Mouse (Mus musculus) CH12.LX (cell line): ENCODE measurements at regions not wholly inside any gene's neighbourhood (a gene's known extent, or its start where the extent isn't known, plus 50 kb on each side); places are given as distances from the start of the nearest gene placed in this dataset.

Source experiments
- DNase-seq: peaks from one replicate; pipeline ENCODE4 v3.0.0-alpha.2; 2013; ENCODE audit errors: extremely low read depth
- H3K27ac ChIP-seq: 2 replicates; pipeline ENCODE4 v1.5.1; 2012; ENCODE audit warnings: low read depth, mild to moderate bottlenecking, control low read depth, moderate library complexity; ENCODE audit not compliant: insufficient read depth
- H3K27me3 ChIP-seq: replicated peaks from 2 replicates; pipeline ENCODE3; 2012; ENCODE audit warnings: inconsistent platforms
- H3K36me3 ChIP-seq, 2 experiments: replicated peaks in 1 of 2; 2 replicates each; pipeline versions ENCODE3 to v1.6.1; 2012; ENCODE audit warnings: inconsistent platforms in 1 of 2, low read length in 1 of 2, mild to moderate bottlenecking in 1 of 2, mixed read lengths in 1 of 2, moderate library complexity in 1 of 2; ENCODE audit not compliant: control insufficient read depth in 1 of 2, insufficient read depth in 1 of 2
- H3K4me1 ChIP-seq, 2 experiments: 2 replicates each; pipeline ENCODE4 v1.6.1; 2012; ENCODE audit warnings: inconsistent platforms in 1 of 2, moderate library complexity in 1 of 2; ENCODE audit not compliant: insufficient read depth in 2 of 2, control insufficient read depth in 1 of 2
- H3K4me2 ChIP-seq: 2 replicates; pipeline ENCODE4 v1.6.1; 2012; ENCODE audit warnings: low read depth, mild to moderate bottlenecking, control low read depth; ENCODE audit not compliant: poor library complexity, insufficient read depth, severe bottlenecking
- H3K4me3 ChIP-seq, 3 experiments: fragments of 150-350 bp in 1 of 3; sonication (generic) in 1 of 3; replicated peaks in 1 of 3; 2 replicates each; pipeline versions ENCODE3 to v1.5.1; 2011 to 2012; ENCODE audit warnings: low read depth in 2 of 3, low read length in 2 of 3, mild to moderate bottlenecking in 2 of 3, moderate library complexity in 2 of 3, control low read depth in 1 of 3, improper control_type of control experiment in 1 of 3, inconsistent platforms in 1 of 3, mixed read lengths in 1 of 3; ENCODE audit not compliant: poor library complexity in 1 of 3
- H3K79me2 ChIP-seq: replicated peaks from 2 replicates; pipeline ENCODE4 v1.6.1; 2012; ENCODE audit warnings: mild to moderate bottlenecking, moderate library complexity; ENCODE audit not compliant: control insufficient read depth, poor library complexity, insufficient read depth, severe bottlenecking; ENCODE audit errors: extremely low read depth
- H3K9ac ChIP-seq: 2 replicates; pipeline ENCODE4 v1.6.1; 2012; ENCODE audit warnings: low read depth, mild to moderate bottlenecking, control low read depth, moderate library complexity; ENCODE audit not compliant: insufficient read depth
- H3K9me3 ChIP-seq: replicated peaks from 2 replicates; pipeline ENCODE3; 2012; ENCODE audit warnings: low read length, inconsistent platforms, mixed read lengths
- BHLHE40 ChIP-seq: IDR thresholded peaks from 2 replicates; pipeline ENCODE4 v1.6.1; 2011; ENCODE audit warnings: mild to moderate bottlenecking, low read depth, low read length, improper control_type of control experiment
- CHD2 ChIP-seq: IDR thresholded peaks from 2 replicates; pipeline ENCODE4 v1.6.1; 2011; ENCODE audit warnings: low read length, improper control_type of control experiment
- CTCF ChIP-seq, 2 experiments: IDR thresholded peaks in 1 of 2; conservative IDR thresholded peaks in 1 of 2; 2 replicates each; pipeline ENCODE4 v1.5.1; 2011 to 2012; ENCODE audit warnings: low read depth in 2 of 2, low read length in 2 of 2, improper control_type of control experiment in 1 of 2, inconsistent platforms in 1 of 2, mild to moderate bottlenecking in 1 of 2, moderate library complexity in 1 of 2
- E2F4 ChIP-seq: IDR thresholded peaks from 2 replicates; pipeline ENCODE4 v1.6.1; 2011; ENCODE audit warnings: low read depth, low read length, improper control_type of control experiment; ENCODE audit not compliant: insufficient replicate concordance
- JUN ChIP-seq: IDR thresholded peaks from 2 replicates; pipeline ENCODE4 v1.6.1; 2011; ENCODE audit warnings: low read depth, mild to moderate bottlenecking, low read length, improper control_type of control experiment, moderate library complexity; ENCODE audit not compliant: insufficient read depth
- KAT2A ChIP-seq: IDR thresholded peaks from 2 replicates; pipeline ENCODE4 v1.6.1; 2012; ENCODE audit warnings: low read length, improper control_type of control experiment, inconsistent platforms; ENCODE audit not compliant: insufficient replicate concordance
- MAFK ChIP-seq: IDR thresholded peaks from 2 replicates; pipeline ENCODE4 v1.6.1; 2011; ENCODE audit warnings: low read length, improper control_type of control experiment; ENCODE audit not compliant: insufficient replicate concordance
- MAZ ChIP-seq: IDR thresholded peaks from 2 replicates; pipeline ENCODE4 v1.6.1; 2012; ENCODE audit warnings: low read depth, mild to moderate bottlenecking, inconsistent platforms, low read length, improper control_type of control experiment, moderate library complexity
- MEF2A ChIP-seq: IDR thresholded peaks from 2 replicates; pipeline ENCODE4 v1.6.1; 2014; ENCODE audit warnings: low read depth, mild to moderate bottlenecking, inconsistent platforms, low read length, improper control_type of control experiment, borderline replicate concordance
- MYC ChIP-seq: IDR thresholded peaks from 2 replicates; pipeline ENCODE4 v1.6.1; 2011; ENCODE audit warnings: low read depth, mild to moderate bottlenecking, improper control_type of control experiment, low read length
- NRF1 ChIP-seq: IDR thresholded peaks from 2 replicates; pipeline ENCODE4 v1.6.1; 2014; ENCODE audit warnings: low read depth, mild to moderate bottlenecking, inconsistent platforms, low read length, improper control_type of control experiment, moderate library complexity
- PAX5 ChIP-seq: IDR thresholded peaks from 2 replicates; pipeline ENCODE4 v1.6.1; 2012; ENCODE audit warnings: low read length, inconsistent platforms, mixed read lengths
- POLR2A ChIP-seq: IDR thresholded peaks from 2 replicates; pipeline ENCODE4 v1.6.1; 2011; ENCODE audit warnings: low read depth, mild to moderate bottlenecking, improper control_type of control experiment, low read length
- POLR2AphosphoS2 ChIP-seq: IDR thresholded peaks from 2 replicates; pipeline ENCODE4 v1.6.1; 2011; ENCODE audit warnings: low read depth, low read length, improper control_type of control experiment
- UBTF ChIP-seq: IDR thresholded peaks from 2 replicates; pipeline ENCODE4 v1.6.1; 2012; ENCODE audit warnings: low read depth, mild to moderate bottlenecking, inconsistent platforms, low read length, improper control_type of control experiment, moderate library complexity
- USF1 ChIP-seq: IDR thresholded peaks from 2 replicates; pipeline ENCODE4 v1.6.1; 2014; ENCODE audit warnings: low read depth, mild to moderate bottlenecking, inconsistent platforms, low read length, improper control_type of control experiment
- ZC3H11A ChIP-seq: IDR thresholded peaks from 2 replicates; pipeline ENCODE4 v1.6.1; 2012; ENCODE audit warnings: low read depth, mild to moderate bottlenecking, inconsistent platforms, low read length, improper control_type of control experiment
- ZNF384 ChIP-seq: IDR thresholded peaks from 2 replicates; pipeline ENCODE4 v1.6.1; 2012; ENCODE audit warnings: low read depth, low read length, improper control_type of control experiment, inconsistent platforms
- dilution Hi-C: fragments of 300-500 bp; cut with MboI; formaldehyde crosslinking; loops from 2 replicates; pipeline ENCODE4 v1.14.3; 2020; ENCODE audit warnings: low sequenced_read_pairs; ENCODE audit not compliant: extremely low pct_unique_long_range_greater_than_20kb, extremely low pct_ligation_motif_present
- in situ Hi-C: fragments of 300-500 bp; cut with MboI; formaldehyde crosslinking; loops from 3 replicates; pipeline ENCODE4 v1.14.3; 2019; ENCODE audit warnings: low sequenced_read_pairs, low pct_ligation_motif_present, low pct_unique_long_range_greater_than_20kb, mixed read lengths

- Histone ChIP-seq H3K36me3 (peaks cover 72 to 79% of the 10 kb centered on the region in 2 experiments), H3K79me2 (peaks cover 58% of the 10 kb centered on the region), H3K4me1 (peaks cover 5 to 15% of the 10 kb centered on the region in 2 experiments; a peak in 2 of 4 replicates), H3K9ac (peak overlapping the region; percentile 92), H3K27me3 (no peaks in the 10 kb centered on the region), H3K4me2 (peak overlapping the region; percentile 52), H3K4me3 (peak overlapping the region; percentile 40 to 99 (median 53)), H3K9me3 (no peaks in the 10 kb centered on the region), H3K27ac (peak overlapping the region; percentile 100)
- in situ Hi-C loops (no loop called here), dilution Hi-C loops (no loop called here)
- no peak for DNase-seq
- TF ChIP-seq CTCF (conservative IDR thresholded peaks at IDR 0.05 in 1 of 2, IDR thresholded peaks at IDR 0.05 in 1 of 2; ENCODE audit: low read depth in 2 of 2, low read length in 2 of 2), result no peak
- no peak for TF ChIP-seq PAX5
- TF ChIP-seq MAFK, result no peak
- TF ChIP-seq POLR2A, result peak; percentile 51; the same call in 1 of the 2 replicates
- TF ChIP-seq MYC, result no peak
- TF ChIP-seq KAT2A, result no peak
Observed at GRCm38 (mm10) chr12:113422736-113423254, 66.5 kb upstream of the Adam6b start.

GRCm38 (mm10) chr12:113423736-113424597 is 65.3 kb upstream of the Adam6b start:
- H3K27ac ChIP-seq, result peak overlapping the region; percentile 100

More at GRCm38 (mm10) chr12:113423736-113424597, 65.3 kb upstream of the Adam6b start:
- peak overlapping the region; percentile 92 for H3K9ac ChIP-seq
- peaks cover 69% of the 10 kb centered on the region for H3K79me2 ChIP-seq
- peak overlapping the region; percentile 52 for H3K4me2 ChIP-seq
- no peaks in the 10 kb centered on the region for H3K27me3 ChIP-seq
- peaks cover 72 to 78% of the 10 kb centered on the region in 2 experiments for H3K36me3 ChIP-seq
- H3K4me1 ChIP-seq, result peaks cover 5 to 11% of the 10 kb centered on the region in 2 experiments; a peak in 2 of 4 replicates
- H3K4me3 ChIP-seq, result peak overlapping the region; percentile 40 to 99 (median 53)
- in situ Hi-C loops (no loop called here), dilution Hi-C loops (no loop called here)
- no peaks in the 10 kb centered on the region for H3K9me3 ChIP-seq
- TF ChIP-seq NRF1, result no peak
- TF ChIP-seq USF1, result no peak
- TF ChIP-seq UBTF, result peak; percentile 92
- TF ChIP-seq ZNF384, result no peak
- TF ChIP-seq ZC3H11A, result no peak
- no peak for TF ChIP-seq MAZ
- no peak for TF ChIP-seq MEF2A
- peak; percentile 69 for TF ChIP-seq POLR2A
- no peak for TF ChIP-seq POLR2AphosphoS2
- TF ChIP-seq CHD2, result no peak
- no peak for TF ChIP-seq E2F4
- TF ChIP-seq BHLHE40, result no peak
- TF ChIP-seq JUN, result no peak
- no peak for DNase-seq
